Mouse (Mus musculus) gastrocnemius, postnatal 10 days (tissue): ENCODE data around the gene Fignl1. TPM values are rescaled to one million over a fixed set of nuclear protein-coding genes. Genes with fewer than 3 reads are reported as not detected.

Source experiments
- DNase-seq: peaks from one replicate; pipeline ENCODE4 v3.0.0; 2021; ENCODE audit warnings: mixed read lengths
- total RNA-seq, 2 experiments: library from RNA; stranded (reverse); gene quantifications; 2 replicates each; pipeline ENCODE4 v1.2.3; 2021

Fignl1 gene
- total RNA-seq, 2 experiments from 2014 or later: 3.9 to 4.8 TPM

- no peak for DNase-seq
Observed at GRCm38 (mm10) chr11:11832755-11833084, 24.0 kb upstream of the Fignl1 start.

GRCm38 (mm10) chr11:11831940-11832754 is 23.4 kb upstream of the Fignl1 start:
- DNase-seq: no peak

- no peak for DNase-seq
Observed at GRCm38 (mm10) chr11:11831526-11831925, 22.8 kb upstream of the Fignl1 start.

- DNase-seq: no peak
Observed at GRCm38 (mm10) chr11:11830884-11831495, 22.2 kb upstream of the Fignl1 start.

GRCm38 (mm10) chr11:11829161-11830000 is 20.6 kb upstream of the Fignl1 start:
- DNase-seq: no peak

GRCm38 (mm10) chr11:11828761-11829160 is 20.0 kb upstream of the Fignl1 start:
- no peak for DNase-seq

- DNase-seq: no peak
Observed at GRCm38 (mm10) chr11:11828251-11828650, 19.5 kb upstream of the Fignl1 start.

GRCm38 (mm10) chr11:11826475-11826874 is 17.7 kb upstream of the Fignl1 start:
- DNase-seq: no peak

GRCm38 (mm10) chr11:11825670-11826069 is 16.9 kb upstream of the Fignl1 start:
- no peak for DNase-seq

GRCm38 (mm10) chr11:11824970-11825635 is 16.3 kb upstream of the Fignl1 start:
- DNase-seq: no peak

GRCm38 (mm10) chr11:11823980-11824911 is 15.5 kb upstream of the Fignl1 start:
- peak; percentile 25 for DNase-seq

- no peak for DNase-seq
Observed at GRCm38 (mm10) chr11:11822181-11823095, 13.7 kb upstream of the Fignl1 start.

- DNase-seq: peak; percentile 30
Observed at GRCm38 (mm10) chr11:11821387-11821975, 12.7 kb upstream of the Fignl1 start.

GRCm38 (mm10) chr11:11820737-11821136 is 12.0 kb upstream of the Fignl1 start:
- DNase-seq: no peak

GRCm38 (mm10) chr11:11820251-11820650 is 11.5 kb upstream of the Fignl1 start:
- peak; percentile 62 for DNase-seq

- DNase-seq: no peak
Observed at GRCm38 (mm10) chr11:11819206-11819605, 10.4 kb upstream of the Fignl1 start.

- peak; percentile 38 for DNase-seq
Observed at GRCm38 (mm10) chr11:11818797-11819196, 10.0 kb upstream of the Fignl1 start.

GRCm38 (mm10) chr11:11815737-11816136 is 7.0 kb upstream of the Fignl1 start:
- no peak for DNase-seq

- peak; percentile 80 for DNase-seq
Observed at GRCm38 (mm10) chr11:11811906-11812480, 3.2 kb upstream of the Fignl1 start.
